Mouse (Mus musculus): ENCODE measurements around the gene Arhgap23.

- no peak for TF ChIP-seq CTCF (IDR thresholded peaks at IDR 0.05)
- no peak for TF ChIP-seq EP300 (IDR thresholded peaks at IDR 0.05)
Measured at GRCm38 (mm10) chr11:97402746-97403145, 12.6 kb upstream of the Arhgap23 start.
